ENCODE assay signal across 10 mouse cellular contexts in the genomic region with DNA sequence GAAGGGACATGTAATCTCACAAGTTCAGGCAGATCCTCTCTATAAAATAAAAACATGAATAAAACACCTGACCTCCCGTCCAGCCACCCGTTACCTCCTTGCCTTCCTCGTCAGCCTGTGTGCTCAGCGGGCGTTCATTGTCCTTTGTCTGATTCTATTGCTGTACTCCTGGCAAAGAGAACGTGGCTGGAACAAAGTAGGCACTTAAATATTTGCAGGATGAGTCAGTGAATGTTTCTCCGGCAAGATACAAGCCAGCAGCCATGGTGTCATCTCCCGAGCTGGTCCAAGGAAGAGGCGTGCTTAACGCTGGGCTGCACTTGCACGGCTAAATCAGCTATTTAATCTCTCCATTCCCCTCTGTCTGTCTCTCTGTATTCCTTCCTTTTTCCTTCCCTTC. TPM values are rescaled to one million over a fixed set of nuclear protein-coding genes. Genes with fewer than 3 reads are reported as not detected.
DNase-seq lines count a peak whose midpoint lies in the region; ATAC-seq and TF ChIP-seq lines count a peak whose summit lies in the region.
"Had no signal": no experiment of that assay in that cellular context is flagged by ENCODE, and none has a peak within 500 bp of the region (broad histone marks: within the 10 kb centered on the region; RNA-seq: fewer than 3 reads in every experiment).

No protein-coding gene starts in this region.

- peak; percentile 31; the same call in 1 of the 2 replicates for ATAC-seq in hindbrain, postnatal 0 days
- no peak for ATAC-seq in hindbrain, embryonic 12.5 days (ENCODE audit: low FRiP score)
- peak; percentile 54 for ATAC-seq in heart, embryonic 16.5 days (replicated peaks; ENCODE audit: extremely low read depth, insufficient read depth, low FRiP score)

- no peak overlapping the region for H3K4me2 ChIP-seq in hindbrain, postnatal 0 days (ENCODE audit: low read depth, low read length)
- H3K4me2 ChIP-seq in hindbrain, embryonic 12.5 days (replicated peaks): no peak overlapping the region
- H3K4me2 ChIP-seq in heart, embryonic 16.5 days (ENCODE audit: low read depth, low read length): peak overlapping the region; percentile 54
- H3K4me2 ChIP-seq: lung, embryonic 15.5 days had no signal

- H3K4me3 ChIP-seq in hindbrain, postnatal 0 days (ENCODE audit: low read length): no peak overlapping the region
- no peak overlapping the region for H3K4me3 ChIP-seq in hindbrain, embryonic 12.5 days
- H3K4me3 ChIP-seq in heart, embryonic 16.5 days (ENCODE audit: low read length): peak overlapping the region; percentile 11; the same call in 1 of the 2 replicates
- H3K4me3 ChIP-seq: lung, embryonic 15.5 days had no signal

- DNase-seq in hindbrain, postnatal 0 days (ENCODE audit: low spot score): no peak
- DNase-seq in ES-CJ7 (ENCODE audit: low read depth, low spot score): peak; percentile 22
- DNase-seq in adrenal gland, postnatal 14 days: peak; percentile 42
- DNase-seq in spleen, postnatal 36 days (ENCODE audit: low spot score in 2 of 2): no peak
- no peak for DNase-seq in left cerebral cortex, adult 11 months (ENCODE audit: low spot score)
- DNase-seq in thymus, adult 18-20 months: no peak
- DNase-seq: right cerebral cortex, postnatal 4 days had no signal

- TF ChIP-seq CTCF in hindbrain, postnatal 0 days (IDR thresholded peaks at IDR 0.05; ENCODE audit: low read depth): no peak

- no peak overlapping the region for H3K27ac ChIP-seq in hindbrain, postnatal 0 days
- H3K27ac ChIP-seq in hindbrain, embryonic 12.5 days: no peak overlapping the region
- H3K27ac ChIP-seq in heart, embryonic 16.5 days (ENCODE audit: low read length): peak overlapping the region; percentile 77
- H3K27ac ChIP-seq: lung, embryonic 15.5 days had no signal

- H3K9me3 ChIP-seq in hindbrain, postnatal 0 days (ENCODE audit: low read length): no peaks in the 10 kb centered on the region
- no peaks in the 10 kb centered on the region for H3K9me3 ChIP-seq in hindbrain, embryonic 12.5 days (replicated peaks)
- H3K9me3 ChIP-seq in heart, embryonic 16.5 days (replicated peaks; ENCODE audit: control insufficient read depth, low read length): no peaks in the 10 kb centered on the region
- H3K9me3 ChIP-seq: lung, embryonic 15.5 days had no signal

- no peaks in the 10 kb centered on the region for H3K27me3 ChIP-seq in hindbrain, postnatal 0 days (ENCODE audit: insufficient read depth, low read length)
- no peaks in the 10 kb centered on the region for H3K27me3 ChIP-seq in hindbrain, embryonic 12.5 days
- H3K27me3 ChIP-seq in heart, embryonic 16.5 days (ENCODE audit: control insufficient read depth, insufficient read depth, low read length): no peaks in the 10 kb centered on the region
- H3K27me3 ChIP-seq: lung, embryonic 15.5 days had no signal

- H3K9ac ChIP-seq in hindbrain, postnatal 0 days (replicated peaks; ENCODE audit: low read length): no peak overlapping the region
- no peak overlapping the region for H3K9ac ChIP-seq in hindbrain, embryonic 12.5 days
- peak overlapping the region; percentile 63 for H3K9ac ChIP-seq in heart, embryonic 16.5 days (ENCODE audit: low read length)
- H3K9ac ChIP-seq: lung, embryonic 15.5 days had no signal

- no peaks in the 10 kb centered on the region for H3K36me3 ChIP-seq in hindbrain, postnatal 0 days (ENCODE audit: insufficient read depth, low read length)
- no peaks in the 10 kb centered on the region for H3K36me3 ChIP-seq in hindbrain, embryonic 12.5 days
- no peaks in the 10 kb centered on the region for H3K36me3 ChIP-seq in heart, embryonic 16.5 days (ENCODE audit: control insufficient read depth, insufficient read depth)
- H3K36me3 ChIP-seq: lung, embryonic 15.5 days had no signal

- WGBS in hindbrain, postnatal 0 days: 36% methylated on average over 11 of the region's 11 CpGs
- 48% methylated on average over 11 of the region's 11 CpGs for WGBS in hindbrain, embryonic 12.5 days
- WGBS in heart, embryonic 16.5 days: 17% methylated on average over 11 of the region's 11 CpGs

- H3K4me1 ChIP-seq in hindbrain, postnatal 0 days (ENCODE audit: insufficient read depth, low read length): no peaks in the 10 kb centered on the region
- H3K4me1 ChIP-seq in hindbrain, embryonic 12.5 days: peaks cover 20% of the 10 kb centered on the region
- peaks cover 31% of the 10 kb centered on the region for H3K4me1 ChIP-seq in heart, embryonic 16.5 days (ENCODE audit: control insufficient read depth, insufficient read depth, low read length)

RNA-seq across cellular contexts. Expression of gene Slc25a31, which starts 26.3 kb away (rescaled TPM):
- total RNA-seq in hindbrain, postnatal 0 days (2014; rRNA removed): 0.05 TPM in 1 of 2 replicates, not detected in the other
- 0.28 and 0.43 TPM in 2 replicates for polyA plus RNA-seq in hindbrain, postnatal 0 days (2015; fragmentation: Nextera tagmentation; extraction: Ambion mirVana)
- 0.39 and 0.46 TPM in 2 replicates for polyA plus RNA-seq in hindbrain, embryonic 12.5 days (2016; fragmentation: Nextera tagmentation; extraction: Ambion mirVana)
- total RNA-seq in adrenal gland, postnatal 14 days (2021): not detected in 2 replicates
- polyA plus RNA-seq in heart, embryonic 16.5 days (2015; fragmentation: Nextera tagmentation; extraction: Ambion mirVana): 0.64 and 0.95 TPM in 2 replicates

Comparison
In these comparisons a context has a peak if more than half of its experiments do, and no peak if none do; other contexts are left out.
1. DNase-seq: peak in ES-CJ7 (single experiment) and adrenal gland, postnatal 14 days (single experiment); none in hindbrain, postnatal 0 days (single experiment), spleen, postnatal 36 days (0 of 2), left cerebral cortex, adult 11 months (single experiment) and thymus, adult 18-20 months (0 of 2).